Mouse (Mus musculus): ENCODE data around the gene Spag16.

DNA sequence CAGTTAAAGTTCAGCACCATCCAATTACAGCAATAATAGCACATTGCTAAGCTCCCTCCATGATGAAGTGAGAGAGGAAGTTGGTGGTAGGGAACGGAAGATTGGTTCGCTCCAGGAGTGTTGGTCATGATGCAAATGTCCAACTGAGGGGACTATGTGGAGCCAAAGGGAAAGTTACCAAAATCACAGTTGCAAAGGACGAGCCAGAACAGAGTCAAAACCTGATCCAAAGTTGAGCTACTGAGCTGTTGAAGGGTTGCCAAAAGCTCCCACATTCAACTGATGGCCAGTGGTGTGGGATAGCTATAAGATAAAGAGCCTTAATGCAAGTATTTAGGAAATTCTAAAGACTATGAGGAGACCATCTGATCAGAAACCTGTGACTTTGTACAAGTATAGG, 879.1 kb downstream of the Spag16 start:
- TF ChIP-seq CTCF (IDR thresholded peaks at IDR 0.05; ENCODE audit: insufficient read depth, low read length): no peak
- no peak for TF ChIP-seq POLR2A (IDR thresholded peaks at IDR 0.05; ENCODE audit: borderline replicate concordance, extremely low read depth, low read depth, low read length)
